Mouse (Mus musculus): ENCODE data around the gene Lor.
A peak's percentile ranks its signal among the peaks of the same experiment; 100 is the strongest.

The Lor gene

DNA sequence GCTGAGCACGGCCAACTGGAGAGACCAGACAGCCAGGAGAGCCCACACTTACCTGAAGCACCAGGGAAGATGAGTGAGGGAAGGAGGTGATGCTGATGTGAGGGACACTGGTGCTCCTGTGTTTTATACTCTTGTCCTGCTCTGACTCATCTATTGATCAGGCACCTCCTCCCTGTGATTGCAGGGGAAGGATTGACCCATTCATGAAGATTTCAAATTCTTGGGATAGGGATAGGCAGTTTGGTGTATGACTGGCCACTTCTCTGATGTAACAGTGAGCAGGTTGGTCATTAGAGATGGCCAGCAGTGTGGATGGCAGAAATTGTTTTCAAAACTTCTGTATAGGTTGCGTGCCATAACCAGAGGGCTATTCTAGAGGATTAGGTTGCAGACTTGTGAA lies at the start of gene Lor:
Lor (minus strand) TSS at position 101 of the 400 bp plus-strand sequence.
- DNase-seq (ENCODE audit: low spot score), result no peak

DNA sequence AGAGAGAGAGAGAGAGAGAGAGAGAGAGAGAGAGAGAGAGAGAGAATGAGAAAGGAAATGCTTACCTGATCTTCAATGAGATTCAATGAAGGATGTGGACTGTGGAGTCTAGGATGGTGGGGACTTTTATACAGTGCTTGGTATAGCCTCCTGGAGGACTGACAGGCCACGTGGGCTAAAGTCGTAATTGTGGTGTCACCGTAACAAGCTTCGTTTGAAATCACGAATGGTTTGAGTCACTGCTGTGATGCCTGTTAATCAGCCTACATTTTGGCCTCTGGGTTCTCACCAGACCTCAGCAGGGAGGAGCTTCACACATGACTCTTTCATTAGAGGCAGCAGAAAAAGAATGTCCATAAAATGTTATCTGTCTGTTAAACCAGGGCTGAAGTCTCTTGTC lies 40.9 kb upstream of the Lor start, which contains the start of gene Prr9:
Prr9 (minus strand) TSS at position 101 of the 400 bp plus-strand sequence.
- no peak for DNase-seq (ENCODE audit: low spot score)

DNA sequence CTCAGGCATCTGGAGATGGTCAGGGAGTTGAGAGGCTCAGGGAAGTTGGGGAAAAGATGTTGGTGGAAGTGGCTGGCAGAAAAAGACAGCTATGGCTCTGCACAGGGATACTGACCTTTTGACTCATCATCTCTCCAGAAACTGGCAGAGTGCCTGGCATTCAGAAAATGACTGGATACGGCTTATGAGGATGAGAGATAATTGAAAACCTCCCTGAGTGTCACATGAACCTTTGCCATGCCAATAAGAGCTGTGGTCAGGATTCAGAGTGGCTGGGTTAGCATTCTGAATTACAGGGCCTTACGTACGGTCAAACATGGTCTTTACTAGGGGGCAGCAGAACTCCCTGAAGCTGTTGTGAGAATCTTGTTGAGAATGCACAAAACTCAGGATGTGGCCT lies 38.0 kb upstream of the Lor start:
- DNase-seq (ENCODE audit: low spot score), result no peak

DNA sequence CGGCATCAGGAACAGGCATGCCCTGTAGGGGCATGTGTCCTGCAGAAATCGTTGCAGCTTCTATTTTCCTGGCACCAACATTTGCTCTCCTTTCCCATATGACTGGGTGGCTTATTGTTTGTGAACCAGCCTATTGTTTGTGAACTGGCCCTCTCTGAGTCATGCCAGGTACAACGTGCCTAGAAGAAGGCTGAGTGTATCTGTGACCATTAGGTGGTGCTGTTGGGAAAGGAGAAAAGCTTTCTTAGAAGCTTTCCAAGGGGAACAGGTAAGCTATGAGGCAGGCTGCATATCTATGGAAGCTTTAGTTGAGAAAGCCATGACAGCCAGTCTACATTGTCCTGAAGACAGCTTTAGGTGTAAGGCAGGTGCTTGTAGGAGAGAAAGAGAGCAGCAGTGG lies 35.0 kb upstream of the Lor start:
- peak; percentile 52 for DNase-seq (ENCODE audit: low spot score)

DNA sequence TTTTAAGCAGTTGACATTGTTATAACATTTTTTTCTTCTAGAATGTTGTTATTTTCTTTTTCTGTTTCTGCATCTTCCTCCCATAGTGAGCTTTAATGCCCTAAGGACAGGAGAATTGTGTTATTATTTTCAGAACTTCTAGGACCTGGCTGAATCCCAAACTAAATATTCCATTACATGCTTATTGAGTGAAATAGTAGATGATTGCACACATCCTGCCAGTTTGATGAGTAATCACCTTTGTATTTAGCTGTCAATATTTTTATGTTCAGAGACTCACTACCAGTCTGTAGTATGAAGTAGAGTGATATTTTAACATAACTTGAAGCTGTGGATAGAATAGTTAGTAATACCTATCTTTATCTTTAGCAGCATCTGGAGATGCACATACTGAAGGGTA lies 28.6 kb upstream of the Lor start:
- DNase-seq (ENCODE audit: low spot score), result no peak

DNA sequence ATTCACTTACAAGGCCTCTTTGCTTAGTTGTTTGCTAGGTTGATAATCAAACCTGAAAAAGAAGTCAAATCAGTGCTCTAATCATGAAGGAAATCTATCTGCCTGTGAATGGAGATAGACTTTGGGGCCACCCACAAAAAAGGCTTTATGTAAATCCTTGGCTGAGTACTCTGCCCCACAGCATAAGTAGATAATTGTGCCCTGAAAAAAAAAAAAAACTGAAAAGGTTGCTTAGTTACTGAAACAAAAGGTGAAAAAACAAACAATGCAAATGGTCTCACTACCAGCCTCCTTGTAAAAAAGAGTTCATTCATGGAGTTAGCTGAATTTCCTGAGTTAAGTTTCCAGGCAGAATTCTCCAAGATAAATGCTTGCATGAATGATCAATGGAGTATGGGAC lies 27.8 kb upstream of the Lor start:
- no peak for DNase-seq (ENCODE audit: low spot score)

DNA sequence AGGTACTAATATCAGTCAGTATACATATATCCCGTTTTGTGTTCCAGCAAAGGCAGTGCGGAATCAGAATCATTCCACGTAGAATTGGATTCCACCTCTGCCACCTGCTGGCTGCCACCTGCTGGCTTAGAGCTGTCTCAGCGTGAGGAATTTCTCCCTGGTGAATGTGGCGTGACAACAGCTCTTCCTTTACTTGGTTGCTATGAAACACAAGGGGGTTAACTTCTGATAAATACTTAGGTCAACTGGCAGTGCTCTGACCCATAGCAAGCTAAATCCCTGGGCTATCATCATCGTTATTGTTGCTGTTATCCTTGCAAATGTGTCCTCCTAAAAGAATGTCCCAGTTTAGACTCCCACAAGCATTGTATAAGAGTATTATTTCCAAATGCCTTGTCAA lies 23.6 kb upstream of the Lor start:
- DNase-seq (ENCODE audit: low spot score), result peak; percentile 43

DNA sequence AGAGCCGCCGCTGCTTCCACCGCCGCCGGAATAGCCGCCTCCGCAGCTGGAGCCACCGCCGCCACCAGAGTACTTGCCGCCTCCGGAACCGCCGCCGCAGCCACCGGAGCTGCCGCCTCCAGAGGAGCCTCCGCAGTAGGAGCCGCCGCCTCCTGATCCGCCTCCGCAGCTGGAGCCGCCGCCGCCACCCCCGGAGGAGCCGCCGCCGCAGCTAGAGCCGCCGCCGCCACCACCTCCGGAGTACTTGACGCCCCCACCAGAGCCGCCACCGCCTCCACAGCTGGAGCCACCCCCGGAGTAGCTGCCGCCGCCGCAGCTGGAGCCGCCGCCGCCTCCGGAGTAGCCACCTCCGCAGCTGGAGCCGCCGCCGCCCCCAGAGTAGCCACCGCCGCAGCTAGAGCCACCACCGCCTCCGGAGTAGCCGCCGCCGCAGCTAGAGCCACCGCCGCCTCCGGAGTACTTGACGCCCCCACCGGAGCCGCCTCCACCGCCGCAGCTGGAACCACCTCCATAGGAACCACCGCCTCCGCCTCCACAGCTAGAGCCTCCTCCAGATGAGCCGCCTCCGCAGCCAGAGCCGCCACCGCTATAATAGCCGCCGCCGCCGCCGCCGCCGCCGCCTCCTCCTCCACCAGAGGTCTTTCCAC lies 1.5 kb downstream of the Lor start:
- DNase-seq (ENCODE audit: low spot score), result peak; percentile 28

DNA sequence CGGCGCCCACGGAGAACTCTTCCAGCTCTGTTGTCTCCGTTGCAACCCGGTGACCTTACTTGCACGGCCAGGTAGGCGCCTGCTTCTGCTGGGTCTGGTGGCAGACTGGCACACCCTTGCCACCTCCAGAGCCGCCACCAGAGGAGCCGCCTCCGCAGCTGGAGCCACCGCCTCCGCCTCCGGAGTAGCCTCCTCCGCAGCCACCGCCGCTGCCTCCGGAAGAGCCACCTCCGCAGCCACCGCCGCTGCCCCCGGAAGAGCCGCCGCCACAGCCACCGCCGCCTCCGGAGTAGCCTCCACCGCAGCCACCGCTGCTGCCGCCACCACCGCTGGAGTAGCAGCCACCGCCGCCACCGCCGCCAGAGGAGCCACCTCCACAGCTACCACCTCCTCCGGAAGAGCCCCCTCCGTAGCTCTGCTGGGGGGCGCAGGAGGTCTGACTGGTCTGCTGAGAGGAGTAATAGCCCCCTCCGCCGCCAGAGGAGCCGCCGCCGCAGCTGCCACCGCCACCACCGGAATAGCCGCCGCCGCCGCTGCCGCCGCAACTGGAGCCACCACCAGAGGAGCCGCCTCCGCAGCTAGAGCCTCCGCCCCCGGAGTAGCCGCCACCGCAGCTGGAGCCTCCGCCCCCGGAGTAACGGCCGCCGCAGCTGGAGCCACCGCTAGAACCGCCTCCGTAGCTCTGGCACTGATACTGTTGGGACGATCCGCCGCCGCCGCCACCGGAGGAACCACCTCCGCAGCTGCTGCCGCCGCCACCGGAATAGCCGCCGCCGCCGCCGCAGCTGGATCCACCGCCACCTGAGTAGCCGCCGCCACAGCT lies 2.3 kb downstream of the Lor start:
- peak; percentile 69 for DNase-seq (ENCODE audit: low spot score)

DNA sequence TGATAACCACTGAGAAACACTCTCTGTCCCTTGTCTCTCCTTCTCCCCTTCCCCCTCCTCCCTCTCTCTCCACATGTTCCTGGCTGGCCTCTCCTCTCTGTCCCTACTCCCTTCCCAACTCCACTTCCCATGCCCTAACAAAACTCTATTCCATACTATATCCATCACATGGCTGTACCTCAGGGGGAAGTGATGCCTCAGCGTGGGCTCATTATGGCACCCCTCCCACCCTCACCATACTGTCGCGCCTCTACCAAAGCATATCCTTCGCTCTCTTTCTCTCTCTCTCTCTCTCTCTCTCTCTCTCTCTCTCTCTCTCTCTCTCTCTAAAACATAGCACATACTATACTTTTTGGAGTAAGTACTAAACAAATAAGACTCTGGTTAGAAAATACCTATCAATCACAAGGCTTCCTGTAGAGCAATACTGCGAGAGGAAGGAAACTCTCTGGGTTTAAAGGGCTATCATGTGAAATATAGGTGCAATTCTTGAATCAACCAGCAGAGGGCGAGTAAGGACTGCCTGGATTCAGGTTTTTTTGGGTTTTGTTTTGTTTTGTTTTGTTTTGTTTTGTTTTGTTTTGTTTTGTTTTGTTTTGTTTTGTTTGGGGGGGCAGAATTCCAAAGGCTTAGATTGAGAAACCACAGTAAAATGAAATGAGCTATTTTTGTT lies 32.4 kb downstream of the Lor start:
- no peak for DNase-seq (ENCODE audit: low spot score)

DNA sequence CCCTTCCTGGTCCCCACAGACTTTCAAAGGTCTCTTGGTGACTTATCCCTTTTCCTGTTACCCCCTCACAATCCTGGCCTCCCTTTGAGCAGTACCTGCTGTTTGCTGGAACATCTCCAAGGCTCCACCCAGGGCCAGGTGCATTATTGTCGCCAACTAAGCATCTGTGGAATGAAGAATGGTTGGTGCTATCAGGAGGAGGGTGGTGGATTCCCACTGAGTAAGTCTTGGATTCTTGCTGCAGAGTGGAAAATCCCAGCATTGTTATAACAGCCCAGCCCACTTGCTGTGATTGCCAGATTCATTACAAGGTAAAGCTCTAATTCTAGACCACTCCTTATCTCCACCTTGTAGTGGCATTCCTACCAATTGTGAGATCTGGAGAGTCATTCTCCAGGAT lies 49.0 kb downstream of the Lor start:
- DNase-seq (ENCODE audit: low spot score), result peak; percentile 18

DNA sequence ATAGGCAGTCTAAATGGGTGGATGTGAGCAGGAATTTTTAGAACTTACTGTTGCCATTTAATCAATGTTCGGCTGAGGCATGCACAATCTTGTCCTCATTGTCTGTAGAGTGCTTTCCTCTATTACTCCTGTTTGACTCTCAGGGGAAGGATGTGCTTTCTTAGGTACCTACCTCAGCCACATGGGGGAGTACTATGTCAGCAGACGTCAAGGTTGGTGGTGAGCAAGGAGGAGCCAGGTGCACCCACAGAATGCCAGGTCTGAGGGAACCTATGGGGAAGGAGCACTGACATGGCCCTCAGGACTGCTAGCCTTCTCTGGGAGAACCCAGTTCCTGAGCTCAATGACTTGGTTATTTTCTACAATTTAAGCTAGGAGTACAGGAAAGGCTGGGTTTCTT lies 49.7 kb downstream of the Lor start:
- no peak for DNase-seq (ENCODE audit: low spot score)

Data from urinary bladder, postnatal 14 days (tissue).